Mouse (Mus musculus): ENCODE results near the gene Tchp. TPM values are rescaled to one million over a fixed set of nuclear protein-coding genes. Genes with fewer than 3 reads are reported as not detected.

Gene Tchp
- total and polyA plus RNA-seq, 2 experiments from 2014 or later, result 0.50 to 4.4 TPM

GRCm38 (mm10) chr5:114709357-114709756 is 1.8 kb downstream of the Tchp start:
- Histone ChIP-seq H3K9ac (replicated peaks; ENCODE audit: low read depth, low read length) (no peak overlapping the region), H3K27ac (ENCODE audit: low read depth) (no peak overlapping the region), H3K4me1 (ENCODE audit: control insufficient read depth, insufficient read depth) (peaks cover 8% of the 10 kb centered on the region; the same call in 1 of the 2 replicates), H3K4me3 (ENCODE audit: low read depth, low read length) (no peak overlapping the region), H3K27me3 (ENCODE audit: control insufficient read depth, insufficient read depth, low read length) (no peaks in the 10 kb centered on the region), H3K36me3 (replicated peaks; ENCODE audit: control insufficient read depth, insufficient read depth, low read length) (peaks cover 40% of the 10 kb centered on the region), H3K9me3 (replicated peaks; ENCODE audit: control insufficient read depth, low read length) (no peaks in the 10 kb centered on the region), H3K4me2 (ENCODE audit: low read depth, low read length) (no peak overlapping the region)
- no peak for ATAC-seq (ENCODE audit: insufficient read depth, low read depth)
- 86% methylated on average over 21 of the region's 21 CpGs for WGBS
- TF ChIP-seq EP300 (IDR thresholded peaks at IDR 0.05; ENCODE audit: low read depth) (no peak), CTCF (IDR thresholded peaks at IDR 0.05; ENCODE audit: low read depth) (no peak)
- no peak for DNase-seq (ENCODE audit: low spot score)

- TF ChIP-seq CTCF (IDR thresholded peaks at IDR 0.05; ENCODE audit: low read depth) (no peak), EP300 (IDR thresholded peaks at IDR 0.05; ENCODE audit: low read depth) (no peak)
- H3K36me3 ChIP-seq (replicated peaks; ENCODE audit: control insufficient read depth, insufficient read depth, low read length), result peaks cover 87% of the 10 kb centered on the region
- ATAC-seq (ENCODE audit: insufficient read depth, low read depth), result no peak
Observed at GRCm38 (mm10) chr5:114714551-114714950, 7.0 kb downstream of the Tchp start.

GRCm38 (mm10) chr5:114717292-114717691 is 9.7 kb downstream of the Tchp start:
- ATAC-seq (ENCODE audit: insufficient read depth, low read depth), result no peak
- H3K27ac ChIP-seq (ENCODE audit: low read depth), result no peak overlapping the region
- peaks cover 95% of the 10 kb centered on the region for H3K36me3 ChIP-seq (replicated peaks; ENCODE audit: control insufficient read depth, insufficient read depth, low read length)

More at GRCm38 (mm10) chr5:114714551-114714950, 7.0 kb downstream of the Tchp start:
- no peak overlapping the region for H3K9ac ChIP-seq (replicated peaks; ENCODE audit: low read depth, low read length)
- 93% methylated on average over 18 of the region's 18 CpGs for WGBS
- H3K4me3 ChIP-seq (ENCODE audit: low read depth, low read length), result no peak overlapping the region
- no peak overlapping the region for H3K4me2 ChIP-seq (ENCODE audit: low read depth, low read length)
- H3K27me3 ChIP-seq (ENCODE audit: control insufficient read depth, insufficient read depth, low read length), result no peaks in the 10 kb centered on the region
- H3K4me1 ChIP-seq (ENCODE audit: control insufficient read depth, insufficient read depth), result no peaks in the 10 kb centered on the region
- H3K27ac ChIP-seq (ENCODE audit: low read depth), result no peak overlapping the region
- no peak for DNase-seq (ENCODE audit: low spot score)
- no peaks in the 10 kb centered on the region for H3K9me3 ChIP-seq (replicated peaks; ENCODE audit: control insufficient read depth, low read length)

GRCm38 (mm10) chr5:114717937-114718336 is 10.4 kb downstream of the Tchp start:
- Histone ChIP-seq H3K27ac (ENCODE audit: low read depth) (no peak overlapping the region), H3K36me3 (replicated peaks; ENCODE audit: control insufficient read depth, insufficient read depth, low read length) (peaks cover 94% of the 10 kb centered on the region), H3K27me3 (ENCODE audit: control insufficient read depth, insufficient read depth, low read length) (no peaks in the 10 kb centered on the region), H3K4me1 (ENCODE audit: control insufficient read depth, insufficient read depth) (no peaks in the 10 kb centered on the region), H3K9ac (replicated peaks; ENCODE audit: low read depth, low read length) (no peak overlapping the region), H3K4me3 (ENCODE audit: low read depth, low read length) (no peak overlapping the region), H3K9me3 (replicated peaks; ENCODE audit: control insufficient read depth, low read length) (no peaks in the 10 kb centered on the region), H3K4me2 (ENCODE audit: low read depth, low read length) (no peak overlapping the region)
- no peak for DNase-seq (ENCODE audit: low spot score)
- TF ChIP-seq CTCF (IDR thresholded peaks at IDR 0.05; ENCODE audit: low read depth), result no peak
- no peak for ATAC-seq (ENCODE audit: insufficient read depth, low read depth)
- WGBS, result 93% methylated on average over 8 of the region's 8 CpGs

More at GRCm38 (mm10) chr5:114717292-114717691, 9.7 kb downstream of the Tchp start:
- TF ChIP-seq CTCF (IDR thresholded peaks at IDR 0.05; ENCODE audit: low read depth) (no peak), EP300 (IDR thresholded peaks at IDR 0.05; ENCODE audit: low read depth) (no peak)
- Histone ChIP-seq H3K9me3 (replicated peaks; ENCODE audit: control insufficient read depth, low read length) (no peaks in the 10 kb centered on the region), H3K4me3 (ENCODE audit: low read depth, low read length) (no peak overlapping the region), H3K27me3 (ENCODE audit: control insufficient read depth, insufficient read depth, low read length) (no peaks in the 10 kb centered on the region), H3K4me2 (ENCODE audit: low read depth, low read length) (no peak overlapping the region), H3K9ac (replicated peaks; ENCODE audit: low read depth, low read length) (no peak overlapping the region), H3K4me1 (ENCODE audit: control insufficient read depth, insufficient read depth) (no peaks in the 10 kb centered on the region)
- WGBS, result 90% methylated on average over 12 of the region's 12 CpGs
- no peak for DNase-seq (ENCODE audit: low spot score)

GRCm38 (mm10) chr5:114718483-114718882 is 10.9 kb downstream of the Tchp start:
- no peaks in the 10 kb centered on the region for H3K9me3 ChIP-seq (replicated peaks; ENCODE audit: control insufficient read depth, low read length)
- no peak overlapping the region for H3K9ac ChIP-seq (replicated peaks; ENCODE audit: low read depth, low read length)
- 81% methylated on average over 13 of the region's 13 CpGs for WGBS
- H3K4me2 ChIP-seq (ENCODE audit: low read depth, low read length), result no peak overlapping the region
- TF ChIP-seq EP300 (IDR thresholded peaks at IDR 0.05; ENCODE audit: low read depth) (no peak), CTCF (IDR thresholded peaks at IDR 0.05; ENCODE audit: low read depth) (no peak)
- ATAC-seq (ENCODE audit: insufficient read depth, low read depth), result no peak
- H3K27me3 ChIP-seq (ENCODE audit: control insufficient read depth, insufficient read depth, low read length), result no peaks in the 10 kb centered on the region
- no peaks in the 10 kb centered on the region for H3K4me1 ChIP-seq (ENCODE audit: control insufficient read depth, insufficient read depth)
- no peak overlapping the region for H3K27ac ChIP-seq (ENCODE audit: low read depth)
- DNase-seq (ENCODE audit: low spot score), result no peak
- H3K4me3 ChIP-seq (ENCODE audit: low read depth, low read length), result no peak overlapping the region
- peaks cover 89% of the 10 kb centered on the region for H3K36me3 ChIP-seq (replicated peaks; ENCODE audit: control insufficient read depth, insufficient read depth, low read length)
